Mouse (Mus musculus): ENCODE measurements at regions not wholly inside any gene's neighbourhood (a gene's known extent, or its start where the extent isn't known, plus 50 kb on each side); places are given as distances from the start of the nearest gene placed in this dataset.

DNA sequence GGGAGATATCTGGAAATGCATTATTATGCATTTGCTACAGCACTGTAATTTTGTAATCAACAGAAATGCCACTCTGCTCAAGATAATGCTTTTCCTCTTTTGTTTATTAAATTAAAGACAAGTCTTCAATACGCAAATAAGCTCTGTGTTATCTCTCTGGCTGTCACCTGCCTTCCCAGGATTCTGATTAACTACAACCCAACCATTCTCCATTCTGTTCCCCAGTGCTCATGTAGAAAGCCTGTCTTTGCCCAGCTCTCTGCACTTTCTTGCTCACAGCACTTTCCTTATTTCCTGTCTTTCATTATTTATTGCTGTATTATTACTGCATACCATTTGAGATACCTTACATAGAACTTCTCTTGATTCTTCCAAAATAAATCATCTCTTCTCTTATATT lies 525.6 kb downstream of the Cd109 start:
- no peak for DNase-seq

DNA sequence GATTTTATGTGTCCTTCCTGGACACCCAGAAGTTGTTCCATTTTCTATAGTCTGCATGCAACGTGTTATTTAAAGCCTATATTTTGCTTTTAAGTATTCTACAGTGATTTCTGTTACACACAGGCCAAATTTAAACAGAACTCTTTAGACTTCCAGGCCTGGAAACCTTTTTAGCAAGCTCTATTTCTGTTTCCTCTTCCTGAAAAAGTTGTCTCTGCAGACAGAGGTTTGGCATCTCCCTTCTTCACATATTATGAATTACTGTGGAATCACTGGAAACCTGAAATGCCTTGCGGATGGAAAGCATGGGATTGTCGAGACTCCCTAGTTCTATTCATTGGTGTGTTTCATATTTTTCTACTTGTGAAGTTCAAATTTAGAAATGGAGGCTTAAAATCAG lies 530.7 kb downstream of the Cd109 start:
- no peak for DNase-seq

DNA sequence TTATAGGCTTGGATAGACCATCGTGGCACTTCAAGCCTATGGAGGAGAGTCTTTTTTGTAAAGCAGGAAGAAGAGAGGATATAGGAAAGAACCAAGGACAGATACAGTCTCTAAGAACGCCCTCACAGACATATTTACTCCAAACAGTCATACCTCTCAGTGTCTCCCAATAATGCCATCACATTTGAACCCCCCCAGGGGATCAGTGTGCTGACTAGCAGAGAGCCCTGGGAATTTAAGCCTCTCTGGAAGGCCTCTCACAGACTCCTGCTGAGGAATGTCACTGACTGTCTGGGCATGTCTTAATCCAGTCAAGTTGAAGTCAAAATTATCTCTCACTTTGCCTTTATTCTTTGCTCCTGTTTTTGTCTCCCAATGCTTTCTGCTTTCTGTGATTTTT lies 550.2 kb downstream of the Cd109 start:
- no peak for DNase-seq

DNA sequence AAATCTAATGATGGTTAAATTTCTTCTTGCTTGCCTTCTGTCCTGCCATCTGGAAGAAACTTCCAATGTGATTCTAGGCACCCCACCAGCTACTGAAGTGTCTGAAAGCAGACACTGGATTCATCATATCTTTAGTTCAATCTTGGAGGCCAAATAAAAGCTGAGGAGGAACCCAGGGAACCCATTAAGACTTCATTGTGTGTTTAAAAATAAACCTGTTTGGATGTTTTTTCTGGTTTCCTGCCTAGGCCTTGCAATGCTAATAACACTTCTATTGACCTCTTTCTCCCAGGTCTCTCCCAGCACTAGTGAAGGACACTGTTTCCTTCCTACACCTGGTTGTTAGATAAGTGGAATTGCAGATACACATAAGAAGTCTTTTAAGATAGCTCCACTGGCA lies 545.6 kb downstream of the Col12a1 start:
- DNase-seq: no peak

DNA sequence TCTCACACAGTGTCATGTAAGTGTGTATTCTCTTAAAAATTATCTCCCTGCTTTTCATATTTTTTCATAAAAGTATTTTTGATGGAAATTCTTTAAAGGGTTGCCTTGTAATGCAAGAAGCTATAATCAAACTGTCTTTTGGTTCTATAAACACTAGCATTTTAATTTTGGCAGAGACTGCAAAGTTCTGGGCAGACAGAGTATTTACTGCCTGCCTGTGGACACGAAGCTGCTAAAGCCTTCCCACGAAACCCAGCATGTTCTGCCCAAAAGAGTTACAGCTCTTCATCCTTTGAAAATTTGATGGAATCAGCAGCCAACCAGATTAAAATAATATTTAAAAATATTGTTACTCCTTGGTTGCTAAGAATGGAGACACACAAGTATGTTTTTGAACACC lies 538.7 kb downstream of the Col12a1 start:
- DNase-seq: no peak

DNA sequence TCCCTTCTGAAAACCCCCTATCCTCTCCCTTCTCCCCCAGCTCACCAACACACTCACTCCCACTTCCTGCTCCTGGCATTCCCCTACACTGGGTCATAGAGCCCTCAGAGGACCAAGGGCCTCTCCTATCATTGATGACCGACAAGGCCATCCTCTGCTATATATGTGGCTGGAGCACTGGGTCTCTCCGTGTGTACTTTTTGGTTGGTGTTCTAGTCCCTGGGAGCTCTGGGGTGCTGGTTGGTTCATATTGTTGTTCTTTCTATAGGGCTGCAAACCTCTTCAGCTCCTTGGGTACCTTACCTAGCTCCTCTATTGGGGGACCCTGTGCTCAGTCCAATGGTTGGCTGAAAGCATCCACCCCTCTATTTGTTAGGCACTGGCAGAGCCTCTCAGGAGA lies 523.2 kb downstream of the Col12a1 start:
- DNase-seq: no peak

DNA sequence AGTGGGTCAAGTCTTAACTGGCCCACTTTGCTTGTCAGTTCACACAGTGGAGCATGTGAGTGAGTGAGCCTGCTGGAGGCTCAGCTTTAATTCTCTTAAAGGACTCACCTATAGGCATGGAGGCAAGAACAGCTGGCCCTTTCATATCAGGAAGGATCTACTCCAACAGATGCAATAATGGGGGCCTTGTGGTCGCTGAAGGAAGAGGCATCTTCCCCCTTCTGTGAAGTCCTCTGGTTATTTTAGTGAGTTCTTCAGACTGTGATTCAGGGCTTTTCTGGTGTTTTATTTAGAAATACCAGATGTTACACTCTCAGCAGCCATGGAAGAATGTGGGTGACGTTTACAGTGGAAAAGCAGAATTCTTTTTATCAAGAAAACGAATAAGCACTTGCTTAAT lies 516.9 kb downstream of the Col12a1 start:
- no peak for DNase-seq

DNA sequence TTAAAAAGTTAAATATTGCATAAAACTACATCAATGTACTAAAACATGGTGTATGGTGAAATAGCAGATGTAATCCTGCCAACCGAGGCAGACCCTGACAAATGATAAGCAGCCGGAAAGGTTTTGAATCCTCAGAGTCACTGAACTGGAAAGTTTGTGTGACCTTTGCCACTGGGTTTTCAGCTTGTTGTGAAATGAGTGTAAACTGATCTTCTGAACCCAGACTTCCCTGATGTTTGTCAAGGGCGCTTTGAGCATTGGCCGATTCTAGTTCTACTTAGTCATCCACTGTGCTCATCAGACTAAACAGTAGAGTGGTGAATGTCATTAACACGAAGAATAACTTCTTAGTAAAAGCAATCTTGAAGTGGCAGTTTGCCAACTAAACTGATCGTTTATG lies 505.3 kb downstream of the Col12a1 start:
- DNase-seq: no peak

DNA sequence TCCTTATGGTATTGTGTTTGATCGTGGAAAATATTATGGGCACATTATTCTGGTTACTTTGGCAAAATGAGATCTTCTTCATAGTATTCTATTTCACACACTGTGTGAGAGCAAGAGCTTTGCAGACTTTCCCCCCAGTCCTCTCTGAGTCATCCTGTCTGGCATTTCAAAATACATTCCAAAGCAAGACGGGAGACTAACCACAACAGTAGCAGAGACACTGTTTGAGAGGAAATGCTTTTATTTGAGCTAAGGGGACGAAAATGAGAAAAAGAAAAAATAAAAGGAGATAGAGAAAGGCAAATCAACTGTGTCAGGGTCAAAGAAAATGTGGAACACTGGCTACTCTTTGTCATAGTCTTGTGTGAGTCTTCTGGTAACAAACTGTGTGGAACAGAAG lies 502.6 kb downstream of the Col12a1 start:
- DNase-seq: no peak

DNA sequence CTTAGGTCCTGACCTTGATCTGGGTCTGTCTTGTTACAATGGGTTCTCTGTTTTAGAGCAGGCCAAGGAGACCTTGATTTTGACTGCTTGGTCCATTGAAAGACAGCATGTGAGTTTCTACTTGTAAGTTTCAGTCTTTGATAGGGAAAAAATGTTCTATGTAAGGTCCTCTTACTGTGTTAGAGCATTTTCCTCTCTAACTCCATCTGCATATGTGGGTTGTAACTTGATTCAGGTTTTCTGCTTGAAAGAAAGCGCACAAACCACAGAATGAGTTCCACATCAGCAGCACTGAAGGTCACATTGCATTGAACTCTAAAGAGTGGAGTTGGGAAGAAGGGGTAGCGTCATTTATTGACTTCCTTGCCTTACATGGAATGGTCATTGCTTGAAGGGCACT lies 502.2 kb downstream of the Col12a1 start:
- no peak for DNase-seq

DNA sequence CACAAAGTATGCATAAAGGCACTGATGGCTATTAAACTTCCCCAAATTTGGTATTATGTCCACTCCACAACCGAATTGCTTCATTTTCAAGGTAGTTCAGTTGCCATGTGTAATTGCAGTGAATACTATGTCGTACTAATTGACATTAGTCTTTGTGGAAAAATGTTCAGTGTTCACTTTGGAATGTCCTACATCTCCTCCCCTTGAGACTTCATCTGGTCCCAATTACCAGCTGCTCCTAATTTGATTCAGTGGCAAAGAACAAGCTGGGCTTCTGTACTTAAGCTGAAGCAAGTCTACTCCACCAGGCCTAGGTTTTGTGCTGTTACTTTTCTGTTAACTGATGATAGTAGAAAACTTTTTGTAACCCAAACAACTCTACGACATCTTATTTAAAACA lies 485.6 kb downstream of the Col12a1 start:
- no peak for DNase-seq

DNA sequence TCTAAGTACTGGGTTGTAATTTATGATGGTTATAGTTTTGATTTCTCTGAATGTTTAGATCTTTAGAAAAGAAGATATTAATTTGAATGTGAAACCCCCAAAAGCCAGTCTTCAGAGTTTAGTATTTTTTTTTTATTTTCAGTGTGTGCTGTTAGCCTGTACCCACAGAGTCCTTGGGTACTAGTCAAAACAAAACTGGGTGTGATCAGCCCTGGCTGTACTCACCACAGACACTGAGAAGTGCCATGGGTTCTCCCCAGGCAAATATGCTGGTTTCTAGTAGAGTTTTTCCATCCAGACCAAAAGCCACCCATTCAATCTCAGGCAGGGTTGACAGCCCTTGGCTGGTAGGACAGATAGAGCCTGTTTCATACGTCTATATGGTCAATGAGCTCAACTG lies 484.9 kb downstream of the Col12a1 start:
- no peak for DNase-seq

DNA sequence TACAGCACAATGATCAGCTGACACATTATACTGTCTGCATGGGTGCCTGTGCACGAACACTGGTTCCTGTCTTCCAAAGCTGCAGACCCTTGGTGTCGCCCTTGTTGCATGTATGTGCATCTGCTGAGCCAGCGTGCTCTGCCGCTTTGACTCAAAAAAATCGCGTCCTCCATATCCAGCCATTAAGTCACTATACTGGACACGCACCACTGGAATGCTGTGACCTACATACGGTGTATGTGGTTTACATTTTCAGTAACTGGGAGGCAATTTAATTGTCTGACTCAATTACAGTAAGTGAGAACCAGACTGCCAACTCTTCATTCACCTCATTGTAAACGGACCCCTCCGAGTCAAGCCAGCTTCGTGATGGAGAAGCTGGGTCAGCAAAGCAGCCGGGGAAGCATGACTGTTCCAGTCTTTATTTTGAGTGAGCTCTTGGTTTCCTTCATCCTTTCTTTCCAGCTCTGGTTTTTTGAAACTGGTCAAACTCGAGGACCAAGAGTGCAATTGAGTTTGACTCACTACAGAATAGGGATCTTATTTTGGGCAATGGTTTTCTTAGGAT lies 448.9 kb downstream of the Col12a1 start:
- DNase-seq: no peak

DNA sequence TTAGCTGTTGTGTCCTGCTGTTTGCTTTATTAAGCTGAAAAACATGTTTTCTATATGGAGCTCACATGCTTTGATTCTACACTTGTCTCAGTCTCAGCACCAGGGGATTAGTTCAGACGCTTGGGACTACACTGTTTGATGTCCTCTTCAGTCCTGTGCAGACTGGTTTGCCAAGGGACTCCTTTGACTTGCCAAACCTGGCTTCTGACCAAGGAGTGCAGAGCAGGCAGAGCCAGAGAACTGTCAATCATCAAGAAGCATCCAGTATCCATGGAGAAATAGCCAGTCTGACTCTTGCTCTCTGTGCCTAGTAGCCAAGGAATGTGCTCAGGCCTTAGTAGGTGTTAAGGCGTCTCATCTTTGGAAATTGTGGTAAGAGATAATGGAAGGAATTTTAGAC lies 448.4 kb downstream of the Col12a1 start:
- DNase-seq: peak; percentile 42

DNA sequence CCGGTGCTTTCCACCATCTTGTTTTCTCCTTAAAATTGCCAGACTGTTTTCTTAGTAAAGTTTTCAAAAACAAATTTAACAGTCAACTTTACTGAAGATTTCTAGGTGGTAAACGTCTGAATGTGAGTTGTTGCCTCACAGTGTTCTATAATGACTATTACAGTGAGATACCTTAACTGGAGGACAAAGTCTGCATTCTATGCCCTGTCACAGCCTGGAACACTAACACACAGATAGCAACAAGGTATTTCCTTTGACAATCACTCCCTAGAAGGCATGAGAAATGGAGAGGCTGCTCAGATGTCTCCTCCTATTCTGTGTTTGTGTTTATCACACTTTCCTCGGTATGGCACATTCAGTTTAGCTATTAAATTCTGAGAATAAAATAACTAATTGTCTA lies 430.8 kb downstream of the Col12a1 start:
- DNase-seq: no peak

DNA sequence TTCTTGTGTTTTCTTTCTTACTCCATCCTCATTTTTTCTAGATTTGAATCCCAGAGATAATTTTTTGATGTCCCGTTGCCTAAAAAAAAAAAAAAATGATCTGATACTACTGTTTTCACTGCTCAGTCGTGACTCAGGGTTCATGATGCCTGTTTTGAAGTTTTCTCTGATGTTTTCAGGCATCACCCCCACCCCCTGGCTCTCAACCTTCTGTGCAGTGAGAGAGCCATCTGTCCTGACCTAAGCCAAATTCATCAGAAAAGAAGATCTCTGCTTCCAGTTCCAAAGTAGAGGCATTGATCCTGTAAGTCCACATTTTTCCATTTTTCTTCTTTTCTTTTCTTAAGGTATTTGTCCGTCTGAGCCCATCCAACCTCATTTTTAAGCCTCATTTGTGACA lies 423.3 kb downstream of the Col12a1 start:
- no peak for DNase-seq

DNA sequence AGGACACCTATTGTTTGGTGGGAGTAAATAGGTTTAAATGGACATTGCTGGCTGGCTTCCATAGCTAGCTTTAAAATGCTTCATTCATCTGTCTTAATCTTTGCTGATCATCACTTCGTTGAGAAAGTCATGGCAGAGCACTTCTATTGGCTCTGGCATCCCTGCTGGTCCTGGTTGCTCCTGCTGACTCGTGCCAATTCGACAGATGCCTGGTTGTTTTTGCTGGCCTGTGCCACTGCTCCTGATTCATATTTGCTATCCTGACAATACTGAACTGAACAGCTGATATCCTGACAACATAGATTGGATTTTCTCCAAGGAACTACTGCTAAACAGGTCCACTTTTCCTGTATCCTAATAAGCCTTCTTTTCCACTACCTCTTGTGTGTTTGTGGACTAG lies 417.1 kb downstream of the Col12a1 start:
- DNase-seq: no peak

DNA sequence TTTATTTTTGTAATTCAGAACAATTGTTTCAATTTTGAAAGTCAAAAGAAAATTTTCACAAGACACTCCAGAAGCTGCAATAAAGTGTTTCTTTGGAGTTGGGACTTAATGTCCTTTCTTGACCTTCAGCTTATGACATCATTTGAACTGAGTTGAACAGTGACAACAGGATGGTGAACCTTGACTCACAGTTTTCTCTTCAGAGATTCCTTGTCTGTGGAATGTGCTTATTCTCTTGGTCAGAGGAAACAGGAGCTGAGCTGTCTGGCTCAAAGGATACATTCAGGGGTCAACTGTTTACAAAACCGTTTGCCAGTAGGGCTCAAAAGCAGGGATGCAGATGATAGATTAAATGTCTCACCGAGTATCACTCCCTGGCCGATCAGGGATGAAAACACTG lies 408.0 kb downstream of the Col12a1 start:
- DNase-seq: no peak

DNA sequence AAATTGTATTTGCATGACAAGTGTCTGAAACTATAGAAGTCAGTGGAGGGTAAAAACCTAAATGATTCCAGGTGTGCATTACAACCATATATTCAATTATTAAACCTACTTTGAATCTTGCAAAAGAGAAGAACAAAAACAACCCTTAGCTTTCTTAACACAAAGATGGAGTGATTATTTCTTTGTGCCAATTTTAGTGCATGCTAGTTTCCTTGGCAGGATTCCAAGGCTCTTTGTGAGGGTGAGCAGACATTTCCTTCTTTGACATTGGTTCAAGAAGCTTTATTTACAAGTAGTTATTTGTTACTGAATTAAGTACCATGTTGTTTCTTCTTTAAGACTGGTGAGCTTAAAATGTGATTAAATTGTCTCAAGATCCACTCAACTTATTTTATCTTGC lies 401.2 kb downstream of the Col12a1 start:
- no peak for DNase-seq

DNA sequence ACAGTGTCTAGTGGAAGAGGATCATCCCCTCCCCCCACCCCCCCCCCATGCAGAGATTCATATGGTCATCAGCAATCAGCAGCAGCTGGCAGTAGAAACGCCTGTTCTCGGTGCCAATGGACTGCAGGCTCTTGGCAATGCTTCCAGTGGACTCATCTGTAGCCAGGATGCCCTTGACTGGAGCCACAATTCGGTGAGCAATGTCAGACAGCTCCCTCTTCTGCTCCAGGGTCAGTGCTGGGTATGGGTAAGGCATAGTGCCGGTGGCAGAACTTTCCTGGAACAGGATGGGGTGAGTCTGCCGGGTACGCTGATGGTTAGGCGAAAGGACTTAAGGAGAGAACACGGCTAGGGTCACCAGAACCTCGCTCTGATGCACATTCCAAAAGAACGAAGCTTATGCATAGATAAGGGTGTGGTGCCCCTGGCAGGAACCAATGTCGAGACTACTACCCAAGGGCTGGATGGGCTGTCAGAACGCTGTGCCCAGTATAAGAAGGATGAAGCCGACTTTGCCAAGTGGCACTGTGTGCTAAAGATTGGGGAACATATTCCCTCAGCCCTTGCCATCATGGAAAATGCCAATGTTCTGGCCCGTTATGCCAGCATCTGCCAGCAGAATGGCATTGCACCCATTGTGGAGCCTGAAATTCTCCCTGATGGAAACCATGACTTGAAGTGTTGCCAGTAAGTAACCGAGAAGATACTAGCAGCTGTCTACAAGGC lies 372.1 kb downstream of the Col12a1 start:
- DNase-seq: peak; percentile 23

DNA sequence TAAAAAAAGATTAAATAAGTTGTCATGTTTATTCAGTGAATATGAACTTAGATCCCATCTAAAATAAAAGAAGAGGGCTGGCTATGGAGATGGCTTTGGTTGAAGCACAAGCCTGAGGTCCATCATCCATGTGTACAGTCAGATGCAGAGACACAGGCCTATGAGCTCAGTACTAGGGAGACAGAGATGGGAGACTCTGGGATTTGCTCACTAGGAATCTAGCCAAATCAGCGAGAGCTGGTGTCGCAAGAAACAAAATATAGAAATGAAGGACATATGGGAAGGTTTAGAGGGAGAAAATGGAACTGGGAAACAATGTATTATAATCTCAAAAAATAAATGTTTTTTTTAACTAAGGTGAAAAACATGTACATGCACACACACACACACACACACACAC lies 326.6 kb downstream of the Col12a1 start:
- DNase-seq: no peak

DNA sequence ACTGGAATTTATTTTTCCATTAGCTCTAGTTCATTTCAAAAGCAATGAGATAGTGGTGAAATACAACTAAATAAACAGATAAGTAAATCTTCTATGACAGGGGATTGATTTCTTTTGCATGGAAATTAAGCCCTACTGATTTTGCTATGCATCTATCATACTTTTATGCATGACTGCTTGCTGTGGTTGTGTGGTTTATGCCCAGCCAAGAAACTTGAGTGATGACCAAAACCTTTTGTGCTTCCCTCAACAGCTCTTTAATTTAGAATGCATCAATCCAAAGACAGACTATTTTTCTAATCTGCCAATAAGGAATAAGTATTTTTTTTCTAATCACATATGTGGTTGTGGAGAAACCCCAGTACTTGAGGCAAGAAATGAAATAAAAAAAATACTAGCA lies 303.6 kb downstream of the Col12a1 start:
- no peak for DNase-seq

DNA sequence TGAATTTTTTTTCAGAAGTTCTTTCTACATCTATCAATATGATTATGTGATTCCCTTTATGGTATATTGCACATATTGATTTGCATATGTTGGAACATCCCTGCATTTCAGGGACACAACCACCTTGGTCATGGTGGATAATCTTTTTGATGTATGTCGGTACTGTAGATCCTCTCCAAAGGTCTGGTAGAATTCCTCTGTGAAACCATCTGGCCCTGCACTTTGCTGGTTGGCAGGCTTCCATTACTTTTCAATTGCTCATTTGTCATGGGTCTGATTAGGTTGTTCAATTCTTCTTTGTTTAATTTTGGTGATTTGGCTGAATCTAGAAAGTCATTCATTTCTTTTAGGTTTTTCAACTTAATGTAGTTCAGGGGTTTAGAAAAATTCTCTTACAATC lies 288.2 kb downstream of the Col12a1 start:
- no peak for DNase-seq

DNA sequence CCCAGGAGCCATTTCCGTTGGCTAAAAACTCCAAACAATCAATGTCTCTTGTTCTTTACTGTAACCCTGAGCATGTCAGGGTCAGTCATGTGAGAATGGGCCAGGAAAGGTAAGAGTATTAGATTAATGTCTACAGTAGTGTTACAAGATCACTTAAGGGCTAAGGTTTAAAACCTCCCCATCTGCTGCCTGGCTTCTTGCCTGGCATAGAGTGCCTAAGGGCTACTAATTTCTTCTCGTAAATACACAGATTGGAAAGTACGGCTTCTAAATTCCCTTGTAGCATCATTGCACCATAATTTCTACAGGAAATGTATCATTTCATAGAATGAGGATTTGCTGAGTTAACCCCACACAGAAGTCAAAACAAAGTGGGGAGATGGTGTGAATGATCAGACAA lies 281.0 kb downstream of the Col12a1 start:
- DNase-seq: no peak

Measured in heart, postnatal 4 days (tissue).